Comparison of ENCODE assay signal across 13 mouse cellular contexts in genomic region chr10:71380406-71380805, GRCm38 (mm10). TPM values are rescaled to one million over a fixed set of nuclear protein-coding genes. Genes with fewer than 3 reads are reported as not detected.
A peak's percentile ranks its signal among the peaks of the same experiment; 100 is the strongest.
DNase-seq lines count a peak whose midpoint lies in the region.
"Had no signal": no experiment of that assay in that cellular context is flagged by ENCODE, and none has a peak within 500 bp of the region (broad histone marks: within the 10 kb centered on the region; RNA-seq: fewer than 3 reads in every experiment).

No protein-coding gene starts in this region.

- DNase-seq in left cerebral cortex, adult 18-20 months (ENCODE audit: low spot score in 2 of 2), result peak; percentile 59 to 60
- DNase-seq in left cerebral cortex, postnatal 10 days (ENCODE audit: extremely low spot score in 1 of 2, low spot score in 2 of 2), result no peak
- DNase-seq in right cerebral cortex, adult 18-20 months, result peak; percentile 74
- DNase-seq in right cerebral cortex, postnatal 4 days, result no peak
- DNase-seq in frontal cortex, postnatal 36 days (ENCODE audit: low spot score in 2 of 2), result peak; percentile 49 to 54
- no peak for DNase-seq in ovary, postnatal 36 days (ENCODE audit: low spot score)
- DNase-seq: adrenal gland, postnatal 14 days; cerebellum, adult 18-20 months; cerebellum, adult 9-11 months; embryo, embryonic 11 days; gastrocnemius, postnatal 36 days; heart, adult 11 months; heart, postnatal 36 days had no signal

- intact Hi-C loops in left cerebral cortex, postnatal 10 days (cut with DNase I), result no loop called here

RNA-seq across cellular contexts. Expression of gene Ipmk, which starts 32.8 kb away (rescaled TPM):
- 10 to 100 TPM; 31.3 to 36.6 TPM for total RNA-seq in left cerebral cortex, adult 18-20 months (2021)
- total RNA-seq in left cerebral cortex, postnatal 10 days (2021), result 10 to 100 TPM; 32.1 to 34.7 TPM

RNA-seq across cellular contexts. Expression of gene Cisd1, which starts 35.7 kb away (rescaled TPM):
- total RNA-seq in left cerebral cortex, adult 18-20 months (2021), result 100 to 1,000 TPM; 134 to 135 TPM
- total RNA-seq in left cerebral cortex, postnatal 10 days (2021), result 100 to 1,000 TPM; 124 to 130 TPM

Comparison
In these comparisons a context has a peak if more than half of its experiments do, and no peak if none do; other contexts are left out.
1. DNase-seq: peak in left cerebral cortex, adult 18-20 months (2 of 2), right cerebral cortex, adult 18-20 months (single experiment) and frontal cortex, postnatal 36 days (2 of 2); none in left cerebral cortex, postnatal 10 days (0 of 2), right cerebral cortex, postnatal 4 days (single experiment) and ovary, postnatal 36 days (single experiment).